Mouse (Mus musculus) myocyte (in vitro differentiated cells): ENCODE data around the gene Fam69b.

Experiments used
- E2F4 ChIP-seq: IDR thresholded peaks from one replicate; pipeline ENCODE4 v1.6.1; 2011; ENCODE audit warnings: mild to moderate bottlenecking, control low read depth, moderate library complexity; ENCODE audit not compliant: insufficient read depth
- MAX ChIP-seq: IDR thresholded peaks from one replicate; pipeline ENCODE4 v1.6.1; 2011; ENCODE audit warnings: low read depth, mild to moderate bottlenecking, control low read depth
- MYOD1 ChIP-seq, 3 experiments: IDR thresholded peaks; one replicate each; pipeline ENCODE4 v1.6.1; 2011; ENCODE audit warnings: control low read depth in 2 of 3, low read depth in 2 of 3, mild to moderate bottlenecking in 2 of 3, moderate library complexity in 1 of 3; ENCODE audit not compliant: insufficient read length in 2 of 3, control insufficient read depth in 1 of 3
- MYOG ChIP-seq, 3 experiments: IDR thresholded peaks; one replicate each; pipeline ENCODE4 v1.6.1; 2011; ENCODE audit warnings: control low read depth in 2 of 3, low read depth in 2 of 3, mild to moderate bottlenecking in 2 of 3; ENCODE audit not compliant: insufficient read length in 2 of 3, control insufficient read depth in 1 of 3, insufficient read depth in 1 of 3
- POLR2A ChIP-seq: IDR thresholded peaks from one replicate; pipeline ENCODE4 v1.6.1; 2011; ENCODE audit warnings: low read depth, mild to moderate bottlenecking, control low read depth, moderate library complexity; ENCODE audit not compliant: insufficient read length
- POLR2AphosphoS2 ChIP-seq: IDR thresholded peaks from one replicate; pipeline ENCODE4 v1.6.1; 2011; ENCODE audit warnings: low read depth, control low read depth; ENCODE audit not compliant: insufficient read length
- SRF ChIP-seq: IDR thresholded peaks from one replicate; pipeline ENCODE4 v1.6.1; 2011; ENCODE audit warnings: low read depth; ENCODE audit not compliant: control insufficient read depth, insufficient read length
- TCF12 ChIP-seq: IDR thresholded peaks from one replicate; pipeline ENCODE4 v1.6.1; 2011; ENCODE audit warnings: mild to moderate bottlenecking, control low read depth; ENCODE audit not compliant: poor library complexity, insufficient read depth, severe bottlenecking
- TCF3 ChIP-seq: IDR thresholded peaks from one replicate; pipeline ENCODE4 v1.6.1; 2011; ENCODE audit warnings: low read depth, control low read depth; ENCODE audit not compliant: insufficient read length
- USF1 ChIP-seq: IDR thresholded peaks from one replicate; pipeline ENCODE4 v1.6.1; 2011; ENCODE audit warnings: low read depth, mild to moderate bottlenecking, control low read depth, moderate library complexity

DNA sequence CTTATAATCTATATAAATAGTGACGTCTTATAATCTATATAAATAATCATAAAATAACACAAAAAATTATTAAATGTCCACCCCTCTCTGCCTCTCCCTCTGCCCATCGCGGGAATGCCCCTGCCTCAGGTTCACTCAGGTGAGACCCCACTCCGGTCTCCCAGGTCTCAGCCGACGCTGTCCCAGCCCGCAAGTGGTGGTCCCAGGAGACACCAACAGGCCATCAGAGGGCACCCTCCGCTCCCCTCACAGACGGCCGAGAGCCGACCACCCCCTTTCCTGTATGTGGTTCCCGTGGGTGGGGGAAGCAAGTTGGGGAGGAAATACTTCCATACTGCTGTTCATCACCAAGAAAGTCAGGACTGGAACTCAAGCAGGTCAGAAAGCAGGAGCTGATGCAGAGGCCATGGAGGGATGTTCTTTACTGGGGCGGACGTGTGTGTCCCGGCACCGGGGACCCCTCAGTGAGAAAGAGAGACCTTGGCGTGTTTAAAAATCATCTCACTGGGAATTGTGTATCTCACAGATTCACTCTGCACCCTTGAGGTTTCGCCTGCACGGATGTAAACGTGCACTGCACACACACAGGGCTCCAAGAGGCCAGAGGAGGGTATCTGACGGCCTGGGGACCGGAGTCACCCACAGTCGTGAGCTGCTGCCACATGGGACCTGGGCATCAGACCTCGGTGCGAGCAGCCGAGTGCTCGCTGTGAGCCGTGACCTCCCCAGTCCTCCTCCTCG is 33.7 kb downstream of the Fam69b start:
- no peak for TF ChIP-seq POLR2A
- TF ChIP-seq MAX, result no peak
- no peak for TF ChIP-seq USF1
- TF ChIP-seq TCF12, result no peak
- TF ChIP-seq MYOG (IDR thresholded peaks at IDR 0.05; ENCODE audit: control insufficient read depth in 1 of 3, insufficient read depth in 1 of 3, insufficient read length in 2 of 3, low read depth in 2 of 3), result no peak
- TF ChIP-seq SRF, result no peak
- TF ChIP-seq MYOD1 (IDR thresholded peaks at IDR 0.05; ENCODE audit: control insufficient read depth in 1 of 3, insufficient read length in 2 of 3, low read depth in 2 of 3), result no peak
- TF ChIP-seq E2F4, result no peak
- TF ChIP-seq TCF3, result no peak
- TF ChIP-seq POLR2AphosphoS2, result no peak
